Mouse (Mus musculus) large intestine, adult 2 months (tissue): ENCODE measurements around the gene Ccdc117. TPM values are rescaled to one million over a fixed set of nuclear protein-coding genes. Genes with fewer than 3 reads are reported as not detected.
A peak's percentile ranks its signal among the peaks of the same experiment; 100 is the strongest.
"Not testable (repeated sequence)": the region's sequence is repeated elsewhere in the genome, so short reads cannot be mapped to it uniquely, and the experiment has no call there.

Experiments
- DNase-seq: peaks from one replicate; pipeline ENCODE4 v3.0.0-alpha.2; 2012; ENCODE audit warnings: low read depth, low spot score
- WGBS: fragments of 180-500 bp; shearing (Covaris S2); methylation state at CpG from one replicate; pipeline ENCODE4 v1.1.7; 2018; 5-methylcytosine and 5-hydroxymethylcytosine counted together
- polyA plus RNA-seq: library from polyadenylated mRNA; depleted of rRNA; stranded (reverse); fragments of >200 nt; gene quantifications from 2 replicates; pipeline ENCODE4 v1.2.3, GENCODE M21; 2012; rRNA removed

The Ccdc117 gene
- polyA plus RNA-seq, 1 experiment = 5.5 TPM

- no peak for DNase-seq
- WGBS = 49% methylated on average over 10 of the region's 10 CpGs
These were observed 50.9 kb downstream of the Ccdc117 start for GRCm38 (mm10) chr11:5490989-5491656.

- 76% methylated on average over 10 of the region's 10 CpGs for WGBS
- DNase-seq = not testable (repeated sequence)
These were observed 52.6 kb downstream of the Ccdc117 start for GRCm38 (mm10) chr11:5489433-5489832.

GRCm38 (mm10) chr11:5485193-5486011 lies 56.6 kb downstream of the Ccdc117 start:
- peak; percentile 75 for DNase-seq
- WGBS = 4% methylated on average over 15 of the region's 15 CpGs

- 79% methylated on average over 13 of the region's 13 CpGs for WGBS
- DNase-seq = no peak
These were observed 59.4 kb downstream of the Ccdc117 start for GRCm38 (mm10) chr11:5482581-5482980.

Other genes starting within 250 kb of the Ccdc117 start
- gene Znrf3, start 97.3 kb downstream of the Ccdc117 start, polyA plus RNA-seq = 3.0 and 4.7 TPM in 2 replicates
- 164 and 209 TPM in 2 replicates for gene Xbp1, start 21.5 kb downstream of the Ccdc117 start, polyA plus RNA-seq
- gene Ankrd36, start 27.5 kb upstream of the Ccdc117 start, polyA plus RNA-seq = not detected in 2 replicates
- 150 and 188 TPM in 2 replicates for gene Mrps24, start 173.5 kb upstream of the Ccdc117 start, polyA plus RNA-seq
- gene Urgcp, start 220.2 kb upstream of the Ccdc117 start, polyA plus RNA-seq = 26.0 and 34.9 TPM in 2 replicates
- gene Dbnl, start 246.3 kb upstream of the Ccdc117 start, polyA plus RNA-seq = 122 and 136 TPM in 2 replicates